Mouse (Mus musculus): ENCODE measurements around the gene Maml3. TPM values are rescaled to one million over a fixed set of nuclear protein-coding genes. Genes with fewer than 3 reads are reported as not detected.

The Maml3 gene
- 8.2 TPM in 2 replicates for polyA plus RNA-seq (2015; fragmentation: Nextera tagmentation; extraction: Ambion mirVana)

GRCm38 (mm10) chr3:52104636-52105151 lies at the start of gene Maml3:
Gene Maml3, minus strand, starts transcription at chr3:52105076.
- Histone ChIP-seq H3K9me3 (no peaks in the 10 kb centered on the region), H3K4me1 (replicated peaks) (peaks cover 15% of the 10 kb centered on the region), H3K9ac (peak within 1 kb of the TSS; percentile 98), H3K27ac (peak within 1 kb of the TSS; percentile 99), H3K4me3 (peak within 1 kb of the TSS; percentile 82), H3K4me2 (peak within 1 kb of the TSS; percentile 83), H3K36me3 (no peaks in the 10 kb centered on the region), H3K27me3 (no peaks in the 10 kb centered on the region)
- under 1% methylated on average over 40 of the region's 49 CpGs for WGBS
- ATAC-seq (ENCODE audit: low FRiP score): peak; percentile 19

- Histone ChIP-seq H3K4me2 (no peak overlapping the region), H3K27me3 (no peaks in the 10 kb centered on the region), H3K9ac (no peak overlapping the region), H3K36me3 (no peaks in the 10 kb centered on the region), H3K4me3 (no peak overlapping the region), H3K27ac (no peak overlapping the region), H3K9me3 (0 out of 2 replicates have a peak, but pooled peaks cover 4% of the 10 kb centered on the region), H3K4me1 (replicated peaks) (no peaks in the 10 kb centered on the region)
- 65% methylated on average over 3 of the region's 3 CpGs for WGBS
- no peak for ATAC-seq (ENCODE audit: low FRiP score)
These were observed 46.3 kb upstream of the Maml3 start for GRCm38 (mm10) chr3:52151155-52151554.

GRCm38 (mm10) chr3:52148301-52148700 lies 43.4 kb upstream of the Maml3 start:
- Histone ChIP-seq H3K27ac (no peak overlapping the region), H3K9ac (no peak overlapping the region), H3K36me3 (no peaks in the 10 kb centered on the region), H3K4me3 (no peak overlapping the region), H3K4me2 (no peak overlapping the region), H3K9me3 (no peaks in the 10 kb centered on the region), H3K4me1 (replicated peaks) (no peaks in the 10 kb centered on the region), H3K27me3 (no peaks in the 10 kb centered on the region)
- ATAC-seq (ENCODE audit: low FRiP score): no peak
- 45% methylated on average over 4 of the region's 4 CpGs for WGBS

GRCm38 (mm10) chr3:52144776-52145460 lies 40.0 kb upstream of the Maml3 start:
- 90% methylated on average over 12 of the region's 12 CpGs for whole genome bisulfite sequencing
- Histone ChIP-seq H3K4me1 (replicated peaks) (no peaks in the 10 kb centered on the region), H3K27ac (no peak overlapping the region), H3K36me3 (no peaks in the 10 kb centered on the region), H3K4me2 (no peak overlapping the region), H3K9me3 (no peaks in the 10 kb centered on the region), H3K4me3 (no peak overlapping the region), H3K9ac (no peak overlapping the region), H3K27me3 (no peaks in the 10 kb centered on the region; the same call in 1 of the 2 replicates)
- no peak for ATAC-seq (ENCODE audit: low FRiP score)

GRCm38 (mm10) chr3:52143017-52143416 lies 38.1 kb upstream of the Maml3 start:
- Histone ChIP-seq H3K27ac (no peak overlapping the region), H3K9ac (no peak overlapping the region), H3K4me3 (no peak overlapping the region), H3K27me3 (no peaks in the 10 kb centered on the region; the same call in 1 of the 2 replicates), H3K36me3 (no peaks in the 10 kb centered on the region), H3K4me1 (replicated peaks) (peaks cover 8% of the 10 kb centered on the region; the same call in 1 of the 2 replicates), H3K4me2 (no peak overlapping the region), H3K9me3 (no peaks in the 10 kb centered on the region)
- WGBS: 69% methylated on average over 7 of the region's 7 CpGs
- ATAC-seq (ENCODE audit: low FRiP score): no peak

- WGBS: 79% methylated on average over 16 of the region's 16 CpGs
- Histone ChIP-seq H3K4me3 (no peak overlapping the region), H3K36me3 (no peaks in the 10 kb centered on the region), H3K27ac (no peak overlapping the region), H3K27me3 (no peaks in the 10 kb centered on the region; the same call in 1 of the 2 replicates), H3K4me1 (replicated peaks) (peaks cover 8% of the 10 kb centered on the region; the same call in 1 of the 2 replicates), H3K9me3 (no peaks in the 10 kb centered on the region), H3K9ac (no peak overlapping the region), H3K4me2 (no peak overlapping the region)
- no peak for ATAC-seq (ENCODE audit: low FRiP score)
These were observed 35.3 kb upstream of the Maml3 start for GRCm38 (mm10) chr3:52140162-52140561.

- Histone ChIP-seq H3K27ac (no peak overlapping the region), H3K4me1 (replicated peaks) (no peaks in the 10 kb centered on the region), H3K4me2 (no peak overlapping the region), H3K9me3 (no peaks in the 10 kb centered on the region), H3K27me3 (no peaks in the 10 kb centered on the region), H3K4me3 (no peak overlapping the region), H3K9ac (no peak overlapping the region), H3K36me3 (no peaks in the 10 kb centered on the region)
- ATAC-seq (ENCODE audit: low FRiP score): no peak
- WGBS: 80% methylated on average over 3 of the region's 3 CpGs
These were observed 20.5 kb upstream of the Maml3 start for GRCm38 (mm10) chr3:52125421-52125820.

GRCm38 (mm10) chr3:52120858-52121257 lies 16.0 kb upstream of the Maml3 start:
- no peak for ATAC-seq (ENCODE audit: low FRiP score)
- 83% methylated on average over 4 of the region's 4 CpGs for WGBS

GRCm38 (mm10) chr3:52119216-52119615 lies 14.3 kb upstream of the Maml3 start:
- Histone ChIP-seq H3K27me3 (no peaks in the 10 kb centered on the region), H3K4me1 (replicated peaks) (no peaks in the 10 kb centered on the region), H3K9me3 (no peaks in the 10 kb centered on the region), H3K4me3 (no peak overlapping the region), H3K27ac (no peak overlapping the region), H3K9ac (no peak overlapping the region), H3K4me2 (no peak overlapping the region), H3K36me3 (no peaks in the 10 kb centered on the region)
- ATAC-seq (ENCODE audit: low FRiP score): no peak
- WGBS: 85% methylated on average over 7 of the region's 7 CpGs

More at GRCm38 (mm10) chr3:52120858-52121257, 16.0 kb upstream of the Maml3 start:
- H3K27ac ChIP-seq: no peak overlapping the region
- no peak overlapping the region for H3K4me3 ChIP-seq
- H3K9me3 ChIP-seq: no peaks in the 10 kb centered on the region
- no peaks in the 10 kb centered on the region for H3K4me1 ChIP-seq (replicated peaks)
- no peak overlapping the region for H3K9ac ChIP-seq
- no peaks in the 10 kb centered on the region for H3K27me3 ChIP-seq
- no peak overlapping the region for H3K4me2 ChIP-seq
- no peaks in the 10 kb centered on the region for H3K36me3 ChIP-seq

- H3K27me3 ChIP-seq: no peaks in the 10 kb centered on the region
- no peak for ATAC-seq (ENCODE audit: low FRiP score)
- H3K27ac ChIP-seq: no peak overlapping the region
- H3K9me3 ChIP-seq: no peaks in the 10 kb centered on the region
- H3K4me2 ChIP-seq: no peak overlapping the region
- WGBS: 76% methylated on average over 9 of the region's 9 CpGs
- H3K4me1 ChIP-seq (replicated peaks): no peaks in the 10 kb centered on the region
- H3K36me3 ChIP-seq: no peaks in the 10 kb centered on the region
- H3K9ac ChIP-seq: no peak overlapping the region
- H3K4me3 ChIP-seq: no peak overlapping the region
These were observed 10.5 kb upstream of the Maml3 start for GRCm38 (mm10) chr3:52115421-52115820.

- no peaks in the 10 kb centered on the region for H3K36me3 ChIP-seq
- H3K4me1 ChIP-seq (replicated peaks): no peaks in the 10 kb centered on the region
- H3K4me2 ChIP-seq: no peak overlapping the region
- no peak overlapping the region for H3K27ac ChIP-seq
- no peak for ATAC-seq (ENCODE audit: low FRiP score)
- no peaks in the 10 kb centered on the region for H3K27me3 ChIP-seq
- H3K9ac ChIP-seq: no peak overlapping the region
- H3K9me3 ChIP-seq: no peaks in the 10 kb centered on the region
- H3K4me3 ChIP-seq: no peak overlapping the region
These were observed 3.2 kb upstream of the Maml3 start for GRCm38 (mm10) chr3:52108027-52108426.

- no peaks in the 10 kb centered on the region for H3K36me3 ChIP-seq
These were observed 280 bp upstream of the Maml3 start for GRCm38 (mm10) chr3:52105156-52105555.

GRCm38 (mm10) chr3:52104208-52104607 lies 668 bp downstream of the Maml3 start:
- Histone ChIP-seq H3K36me3 (no peaks in the 10 kb centered on the region), H3K27ac (peak overlapping the region; percentile 99), H3K9me3 (no peaks in the 10 kb centered on the region), H3K27me3 (no peaks in the 10 kb centered on the region), H3K4me2 (peak overlapping the region; percentile 83), H3K4me1 (replicated peaks) (peaks cover 16% of the 10 kb centered on the region), H3K4me3 (peak overlapping the region; percentile 82), H3K9ac (peak overlapping the region; percentile 98)
- ATAC-seq (ENCODE audit: low FRiP score): no peak
- WGBS: under 1% methylated on average over 16 of the region's 16 CpGs

More at GRCm38 (mm10) chr3:52105156-52105555, 280 bp upstream of the Maml3 start:
- peak overlapping the region; percentile 99 for H3K27ac ChIP-seq
- H3K9me3 ChIP-seq: no peaks in the 10 kb centered on the region
- WGBS: 0% methylated on average over 6 of the region's 20 CpGs
- peaks cover 10% of the 10 kb centered on the region for H3K4me1 ChIP-seq (replicated peaks)
- H3K4me2 ChIP-seq: peak overlapping the region; percentile 83
- H3K4me3 ChIP-seq: peak overlapping the region; percentile 82
- H3K9ac ChIP-seq: peak overlapping the region; percentile 98
- ATAC-seq (ENCODE audit: low FRiP score): no peak
- H3K27me3 ChIP-seq: no peaks in the 10 kb centered on the region

Data from hindbrain, embryonic 13.5 days (tissue).